Mouse (Mus musculus) ES-Bruce4 (cell line): ENCODE results near the gene Scnn1a. TPM values are rescaled to one million over a fixed set of nuclear protein-coding genes. Genes with fewer than 3 reads are reported as not detected.

Experiments used
- H3K27ac ChIP-seq: 2 replicates; pipeline ENCODE4 v1.5.1; 2012; ENCODE audit warnings: low read length, inconsistent platforms; ENCODE audit not compliant: insufficient read depth
- H3K27me3 ChIP-seq: 2 replicates; pipeline ENCODE4 v1.6.1; 2012; ENCODE audit warnings: mild to moderate bottlenecking, low read length, inconsistent platforms; ENCODE audit not compliant: control insufficient read depth, poor library complexity, insufficient read depth, severe bottlenecking
- H3K36me3 ChIP-seq: 2 replicates; pipeline ENCODE4 v1.6.1; 2012; ENCODE audit warnings: inconsistent platforms, mild to moderate bottlenecking, low read length, moderate library complexity; ENCODE audit not compliant: control insufficient read depth, poor library complexity, insufficient read depth, severe bottlenecking
- H3K4me1 ChIP-seq: one replicate; pipeline ENCODE4 v1.8.1; 2011; ENCODE audit warnings: low read length; ENCODE audit not compliant: control insufficient read depth, insufficient read depth
- H3K4me3 ChIP-seq: 2 replicates; pipeline ENCODE4 v1.5.1; 2011; ENCODE audit warnings: low read depth, mild to moderate bottlenecking, low read length
- H3K9ac ChIP-seq: 2 replicates; pipeline ENCODE4 v1.6.1; 2012; ENCODE audit warnings: low read depth, mild to moderate bottlenecking, inconsistent platforms; ENCODE audit not compliant: poor library complexity, severe bottlenecking
- H3K9me3 ChIP-seq: replicated peaks from 2 replicates; pipeline ENCODE4 v1.6.1; 2012; ENCODE audit warnings: mild to moderate bottlenecking, low read length, inconsistent platforms; ENCODE audit not compliant: control insufficient read depth, poor library complexity, insufficient read depth, severe bottlenecking
- CTCF ChIP-seq: IDR thresholded peaks from one replicate; pipeline ENCODE4 v1.8.1; 2011; ENCODE audit warnings: low read depth, low read length
- EP300 ChIP-seq: IDR thresholded peaks from 2 replicates; pipeline ENCODE4 v1.6.1; 2011; ENCODE audit warnings: low read depth, low read length; ENCODE audit not compliant: insufficient read depth
- POLR2A ChIP-seq: IDR thresholded peaks from one replicate; pipeline ENCODE4 v1.8.1; 2011; ENCODE audit warnings: low read length; ENCODE audit not compliant: insufficient read depth
- polyA plus RNA-seq: library from polyadenylated mRNA; stranded (reverse); fragments of >200 nt; gene quantifications from 2 replicates; pipeline ENCODE4 v1.2.4, GENCODE M21; 2011; ENCODE audit warnings: low read depth; ENCODE audit not compliant: missing spikeins, insufficient read depth, insufficient read length

Gene Scnn1a
- polyA plus RNA-seq, 1 experiment: 2.0 TPM

DNA sequence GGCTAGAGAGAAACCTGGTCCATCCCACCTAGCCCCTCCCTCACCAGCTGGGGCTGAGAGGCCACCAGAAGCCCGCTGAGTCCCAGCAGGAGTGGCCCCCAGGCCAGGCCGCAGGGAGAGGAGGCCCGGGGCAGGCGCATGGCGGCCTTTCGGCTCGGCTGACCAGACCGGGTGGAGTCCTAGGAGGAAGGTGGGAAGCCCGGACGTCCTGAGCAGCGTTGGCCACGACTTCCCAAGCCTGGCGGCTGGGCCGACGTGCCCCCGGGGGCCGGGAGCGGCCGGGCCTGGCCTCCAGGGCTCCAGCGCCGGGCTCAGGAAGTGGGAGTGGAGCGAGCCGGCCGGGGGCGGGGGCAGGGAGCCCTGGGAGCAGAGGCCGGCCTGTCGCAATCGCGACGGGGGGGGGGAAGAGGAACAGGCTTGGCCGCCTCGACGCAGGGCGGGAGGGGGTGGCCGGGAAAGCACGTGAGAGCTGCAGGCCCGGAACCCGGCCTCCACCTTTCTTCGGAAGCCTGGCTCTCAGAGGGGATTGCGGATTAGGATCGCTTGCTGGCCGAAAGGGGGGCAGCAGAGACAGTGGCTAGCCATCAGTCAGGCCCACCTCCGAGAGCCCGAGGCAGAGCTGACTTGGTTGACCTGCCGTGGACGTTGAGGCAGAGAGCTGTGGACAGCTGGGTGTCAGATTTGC is 6.8 kb upstream of the Scnn1a start, which contains the start of gene Ltbr:
Ltbr (minus strand) TSS at position 340 of the 685 bp plus-strand sequence.
- no peaks in the 10 kb centered on the region for H3K36me3 ChIP-seq

DNA sequence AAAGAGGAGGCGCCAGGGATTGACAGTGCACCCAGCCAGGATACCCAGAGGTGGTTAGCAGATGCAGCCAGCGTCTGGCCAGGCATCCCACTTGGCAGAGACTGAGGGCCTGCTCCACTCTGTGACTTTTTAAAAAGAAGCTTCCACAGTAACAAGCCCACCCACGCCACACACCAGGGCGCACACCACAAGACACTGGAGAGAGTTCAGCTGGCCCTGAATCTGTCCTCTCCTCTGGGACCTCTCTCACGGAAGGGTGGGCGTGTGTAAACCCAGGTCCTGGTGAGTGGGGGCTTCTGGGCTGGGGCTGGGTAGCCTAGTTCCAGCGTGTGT is 6.3 kb upstream of the Scnn1a start:
- peaks cover 5% of the 10 kb centered on the region for H3K4me1 ChIP-seq
- H3K27ac ChIP-seq: no peak overlapping the region
- TF ChIP-seq CTCF: no peak
- TF ChIP-seq EP300: no peak
- no peak for TF ChIP-seq POLR2A
- no peaks in the 10 kb centered on the region for H3K27me3 ChIP-seq
- no peaks in the 10 kb centered on the region for H3K36me3 ChIP-seq
- peak overlapping the region; percentile 6 for H3K4me3 ChIP-seq
- peak overlapping the region; percentile 45 for H3K9ac ChIP-seq
- no peaks in the 10 kb centered on the region for H3K9me3 ChIP-seq

More for the DNA sequence above, 6.8 kb upstream of the Scnn1a start, which contains the start of gene Ltbr:
- Histone ChIP-seq H3K27ac (no peak within 1 kb of the TSS), H3K9me3 (no peaks in the 10 kb centered on the region), H3K4me1 (peaks cover 5% of the 10 kb centered on the region), H3K27me3 (no peaks in the 10 kb centered on the region), H3K9ac (peak within 1 kb of the TSS; percentile 45), H3K4me3 (peak within 1 kb of the TSS; percentile 27)
- no peak for TF ChIP-seq EP300
- no peak for TF ChIP-seq POLR2A
- no peak for TF ChIP-seq CTCF

DNA sequence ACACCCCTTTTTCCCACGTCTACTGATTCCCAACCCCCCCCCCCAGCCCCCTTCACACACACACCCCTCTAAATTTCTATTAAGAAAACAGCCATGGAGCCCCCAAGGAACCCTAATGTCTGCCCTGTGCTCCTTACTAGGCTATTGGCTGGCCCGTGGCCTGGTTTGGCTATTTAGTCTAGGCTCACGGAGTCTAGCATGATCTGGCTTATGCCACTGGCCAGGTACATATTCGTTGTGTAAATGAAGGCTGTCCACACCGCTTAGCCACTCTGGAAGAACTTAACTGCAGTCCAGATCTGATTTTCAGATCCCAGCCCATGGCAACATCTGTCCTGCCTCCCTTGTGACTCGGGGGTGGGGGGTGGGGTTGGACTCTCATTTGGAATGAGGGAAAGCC is 5.7 kb upstream of the Scnn1a start:
- Histone ChIP-seq H3K9ac (no peak overlapping the region), H3K4me3 (no peak overlapping the region), H3K27ac (no peak overlapping the region), H3K9me3 (no peaks in the 10 kb centered on the region), H3K4me1 (peaks cover 5% of the 10 kb centered on the region), H3K36me3 (no peaks in the 10 kb centered on the region), H3K27me3 (no peaks in the 10 kb centered on the region)
- no peak for TF ChIP-seq POLR2A
- no peak for TF ChIP-seq CTCF
- no peak for TF ChIP-seq EP300

DNA sequence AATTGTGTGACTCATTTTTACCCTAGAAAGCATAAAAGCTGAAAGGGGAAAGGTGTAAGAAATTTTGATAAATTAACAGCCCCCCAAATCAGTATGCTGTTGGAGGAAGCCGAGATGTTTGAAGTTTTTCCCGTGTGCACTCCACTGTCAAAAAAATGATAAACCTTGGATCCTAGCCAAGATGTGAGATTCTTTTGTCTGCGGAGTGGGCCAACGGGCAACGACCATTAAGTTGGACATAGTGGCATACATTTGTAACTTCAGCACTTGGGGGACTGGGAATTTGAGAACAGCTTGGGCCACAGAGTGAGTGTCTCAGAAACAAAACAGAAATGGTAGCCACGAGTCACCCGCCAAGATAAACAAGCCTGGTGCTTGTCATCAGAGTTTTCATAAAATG is 3.4 kb upstream of the Scnn1a start:
- no peak for TF ChIP-seq POLR2A
- no peak for TF ChIP-seq CTCF
- TF ChIP-seq EP300: no peak
- H3K27me3 ChIP-seq: no peaks in the 10 kb centered on the region

DNA sequence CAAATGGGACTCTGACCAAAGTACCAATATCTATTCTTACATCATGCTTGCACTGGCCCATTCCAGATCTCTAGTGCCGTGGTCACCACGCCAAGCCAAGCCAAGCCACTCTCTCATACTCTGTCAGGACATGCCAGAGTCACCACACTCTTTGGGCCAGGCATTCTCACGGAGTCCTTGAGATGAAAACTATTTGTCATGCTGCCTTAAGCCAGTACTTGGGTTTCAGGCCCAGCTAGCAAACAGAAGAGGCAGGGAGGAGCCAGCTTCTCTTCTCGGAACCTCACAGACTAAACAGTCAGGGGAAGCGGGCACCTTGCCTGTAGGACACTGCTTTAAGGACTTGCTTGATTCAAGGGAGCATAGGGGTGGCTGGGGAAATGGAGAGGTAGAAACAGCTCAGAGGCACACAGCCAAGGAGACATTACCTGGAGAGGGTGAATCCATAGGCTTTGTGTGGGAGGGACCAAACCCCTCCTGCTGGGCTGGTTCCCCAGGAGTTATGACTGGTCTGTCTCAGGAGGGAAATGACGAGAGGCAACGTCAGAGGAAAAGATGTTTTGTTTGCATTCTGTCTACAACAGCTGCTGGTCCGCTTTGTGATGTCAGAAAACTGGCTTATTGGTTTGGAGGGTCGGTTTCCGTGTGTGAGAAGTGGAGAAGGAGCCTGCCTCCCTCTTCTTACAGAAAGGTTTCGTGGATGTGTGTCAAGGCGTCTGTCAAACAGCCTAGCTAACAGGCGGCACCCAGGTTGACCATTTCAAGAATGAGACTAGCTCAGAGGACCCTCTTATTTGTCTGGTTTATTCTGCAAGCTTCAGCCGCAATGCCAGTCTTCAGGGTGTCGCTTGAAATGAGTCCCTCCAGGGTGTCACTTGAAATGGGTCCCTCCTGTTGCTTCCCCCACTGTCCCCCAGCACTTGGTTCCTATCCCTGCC is 1.2 kb upstream of the Scnn1a start:
- TF ChIP-seq EP300 (no peak), CTCF (no peak), POLR2A (no peak)
- Histone ChIP-seq H3K4me3 (no peak overlapping the region), H3K27ac (no peak overlapping the region), H3K4me1 (peaks cover 2% of the 10 kb centered on the region), H3K27me3 (no peaks in the 10 kb centered on the region), H3K9me3 (no peaks in the 10 kb centered on the region), H3K36me3 (no peaks in the 10 kb centered on the region), H3K9ac (no peak overlapping the region)

More for the DNA sequence above, 3.4 kb upstream of the Scnn1a start:
- H3K4me1 ChIP-seq: peaks cover 5% of the 10 kb centered on the region
- no peak overlapping the region for H3K4me3 ChIP-seq
- H3K36me3 ChIP-seq: no peaks in the 10 kb centered on the region
- no peak overlapping the region for H3K9ac ChIP-seq
- no peak overlapping the region for H3K27ac ChIP-seq
- H3K9me3 ChIP-seq: no peaks in the 10 kb centered on the region

DNA sequence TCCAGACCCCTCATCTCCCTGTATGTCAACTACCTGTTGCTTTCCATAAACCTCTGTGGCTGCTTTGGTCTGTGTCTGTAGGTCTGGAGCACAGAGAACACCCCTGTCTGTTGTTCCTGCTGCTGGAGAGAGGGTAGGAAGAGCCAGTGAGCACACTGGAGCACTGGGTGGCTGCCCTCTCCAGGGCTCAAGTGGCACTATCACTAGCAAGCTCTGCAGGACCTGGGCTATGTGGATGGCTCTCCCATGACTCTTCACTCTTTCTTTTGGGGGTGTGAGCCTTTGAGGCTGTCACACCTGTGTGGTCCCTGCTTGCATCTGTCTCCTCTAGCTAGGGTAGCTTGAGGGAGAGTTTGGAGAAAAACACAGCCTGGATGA is 551 bp upstream of the Scnn1a start:
- H3K9me3 ChIP-seq: no peaks in the 10 kb centered on the region
- TF ChIP-seq EP300 (no peak), CTCF (no peak), POLR2A (no peak)
- no peak overlapping the region for H3K4me3 ChIP-seq

More for the DNA sequence above, 551 bp upstream of the Scnn1a start:
- H3K4me1 ChIP-seq: no peaks in the 10 kb centered on the region
- no peaks in the 10 kb centered on the region for H3K36me3 ChIP-seq
- no peak overlapping the region for H3K9ac ChIP-seq
- H3K27me3 ChIP-seq: no peaks in the 10 kb centered on the region
- no peak overlapping the region for H3K27ac ChIP-seq
